Mouse (Mus musculus) heart, embryonic 13.5 days (tissue): ENCODE measurements around the gene Rspo1. TPM values are rescaled to one million over a fixed set of nuclear protein-coding genes. Genes with fewer than 3 reads are reported as not detected.
"Not testable (repeated sequence)": the region's sequence is repeated elsewhere in the genome, so short reads cannot be mapped to it uniquely, and the experiment has no call there.

Experiments
- ATAC-seq: fragments of 200-750 bp; cut with Nextera tagmentation; 2 replicates; pipeline ENCODE4 v1.8.0; 2017; ENCODE audit warnings: moderate TSS enrichment; ENCODE audit not compliant: insufficient number of reproducible peaks, low FRiP score, low TSS enrichment; ENCODE audit errors: extremely low read depth
- H3K27ac ChIP-seq: fragments of 300-500 bp; sonication (generic); replicated peaks from 2 replicates; pipeline ENCODE4 v1.5.1; 2015; ENCODE audit warnings: moderate library complexity, mild to moderate bottlenecking, inconsistent platforms
- H3K27me3 ChIP-seq: fragments of 300-500 bp; sonication (generic); replicated peaks from 2 replicates; pipeline ENCODE4 v1.6.1; 2015; ENCODE audit warnings: mild to moderate bottlenecking, inconsistent platforms
- H3K36me3 ChIP-seq: fragments of 300-500 bp; sonication (generic); 2 replicates; pipeline ENCODE4 v1.6.1; 2015; ENCODE audit warnings: mild to moderate bottlenecking, inconsistent platforms
- H3K4me1 ChIP-seq: fragments of 300-500 bp; sonication (generic); 2 replicates; pipeline ENCODE4 v1.6.1; 2015; ENCODE audit warnings: inconsistent platforms
- H3K4me2 ChIP-seq: fragments of 300-500 bp; sonication (generic); 2 replicates; pipeline ENCODE4 v1.6.1; 2015; ENCODE audit warnings: inconsistent platforms, mild to moderate bottlenecking, moderate library complexity
- H3K4me3 ChIP-seq: fragments of 300-500 bp; sonication (generic); 2 replicates; pipeline ENCODE4 v1.5.1; 2015; ENCODE audit warnings: moderate library complexity, mild to moderate bottlenecking, inconsistent platforms
- H3K9ac ChIP-seq: fragments of 300-500 bp; sonication (generic); 2 replicates; pipeline ENCODE4 v1.6.1; 2015; ENCODE audit warnings: inconsistent platforms, mild to moderate bottlenecking, moderate library complexity
- H3K9me3 ChIP-seq: fragments of 300-500 bp; sonication (generic); 2 replicates; pipeline ENCODE4 v1.6.1; 2016; ENCODE audit warnings: inconsistent platforms
- WGBS: fragments of 180-500 bp; shearing (Covaris S2); methylation state at CpG from one replicate; pipeline ENCODE4 v1.1.7; 2015; ENCODE audit warnings: mixed read lengths; 5-methylcytosine and 5-hydroxymethylcytosine counted together
- polyA plus RNA-seq: library from polyadenylated mRNA; unstranded; fragments of >200 nt; fragmentation: Nextera tagmentation; extraction: Ambion mirVana; gene quantifications from 2 replicates; pipeline ENCODE4 v1.2.1, GENCODE M21; 2015

The Rspo1 gene
- polyA plus RNA-seq: 7.3 and 9.1 TPM in 2 replicates

- H3K9ac ChIP-seq: peak within 1 kb of the TSS; percentile 70
Observed at GRCm38 (mm10) chr4:124985671-124986602, at the start of gene Rspo1. TSS of gene Rspo1 (plus strand) at chr4:124986430.

GRCm38 (mm10) chr4:124936613-124937471 lies 49.4 kb upstream of the Rspo1 start, which contains the start of gene 9930104L06Rik:
TSS of gene 9930104L06Rik (plus strand) at chr4:124937048.
- Histone ChIP-seq H3K4me1 (peaks cover 25% of the 10 kb centered on the region), H3K4me2 (peak within 1 kb of the TSS; percentile 85), H3K27me3 (no peaks in the 10 kb centered on the region), H3K4me3 (peak within 1 kb of the TSS; percentile 78), H3K9me3 (no peaks in the 10 kb centered on the region), H3K36me3 (peaks cover 33% of the 10 kb centered on the region), H3K27ac (peak within 1 kb of the TSS; percentile 37), H3K9ac (peak within 1 kb of the TSS; percentile 89)
- under 1% methylated on average over 52 of the region's 52 CpGs for WGBS
- peak; percentile 98 for ATAC-seq

More at GRCm38 (mm10) chr4:124985671-124986602, at the start of gene Rspo1:
- H3K27ac ChIP-seq: no peak within 1 kb of the TSS
- peak within 1 kb of the TSS; percentile 54 for H3K4me3 ChIP-seq
- H3K9me3 ChIP-seq: no peaks in the 10 kb centered on the region
- no peaks in the 10 kb centered on the region for H3K36me3 ChIP-seq
- under 1% methylated on average over 49 of the region's 62 CpGs for WGBS
- H3K4me2 ChIP-seq: peak within 1 kb of the TSS; percentile 72
- H3K4me1 ChIP-seq: peaks cover 43% of the 10 kb centered on the region
- no peak for ATAC-seq
- H3K27me3 ChIP-seq: peaks cover 100% of the 10 kb centered on the region

- H3K27me3 ChIP-seq, ATAC-seq, H3K27ac ChIP-seq, H3K9me3 ChIP-seq, H3K9ac ChIP-seq: not testable (repeated sequence)
- peaks cover 25% of the 10 kb centered on the region for H3K4me1 ChIP-seq
- peak within 1 kb of the TSS; percentile 85; the same call in 1 of the 2 replicates for H3K4me2 ChIP-seq
- 91% methylated on average over 4 of the region's 4 CpGs for WGBS
- H3K4me3 ChIP-seq: 0 out of 2 replicates have a peak within 1 kb of the TSS, but pooled peaks have one; percentile 78
- H3K36me3 ChIP-seq: peaks cover 44% of the 10 kb centered on the region
Observed at GRCm38 (mm10) chr4:124939211-124939610, 47.0 kb upstream of the Rspo1 start, which contains the start of gene Cdca8. TSS of gene Cdca8 (minus strand) at chr4:124939311.

- WGBS: 9% methylated on average over 4 of the region's 4 CpGs
Observed at GRCm38 (mm10) chr4:124943022-124943421, 43.2 kb upstream of the Rspo1 start.

GRCm38 (mm10) chr4:124943781-124944180 lies 42.4 kb upstream of the Rspo1 start:
- Histone ChIP-seq H3K27ac (no peak overlapping the region), H3K27me3 (no peaks in the 10 kb centered on the region), H3K9me3 (no peaks in the 10 kb centered on the region), H3K4me2 (no peak overlapping the region), H3K4me3 (no peak overlapping the region), H3K9ac (peak overlapping the region; percentile 19; the same call in 1 of the 2 replicates), H3K36me3 (peaks cover 41% of the 10 kb centered on the region), H3K4me1 (no peaks in the 10 kb centered on the region)
- 58% methylated on average over 5 of the region's 5 CpGs for WGBS
- no peak for ATAC-seq

More at GRCm38 (mm10) chr4:124943022-124943421, 43.2 kb upstream of the Rspo1 start:
- H3K36me3 ChIP-seq: peaks cover 47% of the 10 kb centered on the region
- no peak overlapping the region for H3K9ac ChIP-seq
- no peaks in the 10 kb centered on the region for H3K27me3 ChIP-seq
- no peak overlapping the region for H3K27ac ChIP-seq
- peaks cover 4% of the 10 kb centered on the region; the same call in 1 of the 2 replicates for H3K4me1 ChIP-seq
- no peak for ATAC-seq
- H3K4me3 ChIP-seq: no peak overlapping the region
- no peak overlapping the region for H3K4me2 ChIP-seq
- no peaks in the 10 kb centered on the region for H3K9me3 ChIP-seq

GRCm38 (mm10) chr4:124944961-124945360 lies 41.3 kb upstream of the Rspo1 start:
- Histone ChIP-seq H3K36me3 (peaks cover 30% of the 10 kb centered on the region), H3K9me3 (no peaks in the 10 kb centered on the region), H3K4me3 (no peak overlapping the region), H3K4me1 (no peaks in the 10 kb centered on the region), H3K27ac (no peak overlapping the region), H3K4me2 (no peak overlapping the region), H3K27me3 (no peaks in the 10 kb centered on the region), H3K9ac (no peak overlapping the region)
- no peak for ATAC-seq
- WGBS: 54% methylated on average over 2 of the region's 2 CpGs

GRCm38 (mm10) chr4:124949488-124949887 lies 36.7 kb upstream of the Rspo1 start:
- Histone ChIP-seq H3K36me3 (0 out of 2 replicates have a peak, but pooled peaks cover 2% of the 10 kb centered on the region), H3K9me3 (no peaks in the 10 kb centered on the region), H3K27me3 (peaks cover 4% of the 10 kb centered on the region; the same call in 1 of the 2 replicates), H3K4me3 (no peak overlapping the region), H3K4me2 (no peak overlapping the region), H3K4me1 (no peaks in the 10 kb centered on the region), H3K27ac (no peak overlapping the region), H3K9ac (no peak overlapping the region)
- no peak for ATAC-seq
- WGBS: 71% methylated on average over 3 of the region's 3 CpGs

- Histone ChIP-seq H3K9me3 (no peaks in the 10 kb centered on the region), H3K9ac (no peak overlapping the region), H3K27ac (peak overlapping the region; percentile 28), H3K27me3 (peaks cover 4% of the 10 kb centered on the region; the same call in 1 of the 2 replicates), H3K4me1 (no peaks in the 10 kb centered on the region), H3K36me3 (0 out of 2 replicates have a peak, but pooled peaks cover 2% of the 10 kb centered on the region), H3K4me3 (no peak overlapping the region), H3K4me2 (no peak overlapping the region)
- WGBS: 67% methylated on average over 21 of the region's 21 CpGs
- no peak for ATAC-seq
Observed at GRCm38 (mm10) chr4:124950181-124951035, 35.8 kb upstream of the Rspo1 start.

- Histone ChIP-seq H3K9ac (no peak overlapping the region), H3K4me3 (no peak overlapping the region), H3K4me1 (no peaks in the 10 kb centered on the region), H3K27ac (no peak overlapping the region; the same call in 1 of the 2 replicates), H3K36me3 (no peaks in the 10 kb centered on the region), H3K4me2 (no peak overlapping the region), H3K27me3 (peaks cover 4% of the 10 kb centered on the region; the same call in 1 of the 2 replicates), H3K9me3 (no peaks in the 10 kb centered on the region)
- 29% methylated on average over 10 of the region's 10 CpGs for WGBS
- ATAC-seq: no peak
Observed at GRCm38 (mm10) chr4:124951036-124951433, 35.2 kb upstream of the Rspo1 start.

- ATAC-seq: no peak
- Histone ChIP-seq H3K4me1 (0 out of 2 replicates have a peak, but pooled peaks cover 4% of the 10 kb centered on the region), H3K27ac (no peak overlapping the region), H3K27me3 (peaks cover 4% of the 10 kb centered on the region; the same call in 1 of the 2 replicates), H3K36me3 (no peaks in the 10 kb centered on the region), H3K4me2 (no peak overlapping the region), H3K9me3 (no peaks in the 10 kb centered on the region), H3K4me3 (no peak overlapping the region), H3K9ac (no peak overlapping the region)
- 48% methylated on average over 4 of the region's 4 CpGs for WGBS
Observed at GRCm38 (mm10) chr4:124953546-124953945, 32.7 kb upstream of the Rspo1 start.
